Mouse (Mus musculus) ES-E14 (cell line): ENCODE measurements around the gene Zfp341.

Source experiments
- MAFK ChIP-seq: IDR thresholded peaks from 2 replicates; pipeline ENCODE4 v1.6.1; 2014; ENCODE audit warnings: mild to moderate bottlenecking, low read depth, low read length, inconsistent platforms; ENCODE audit not compliant: insufficient read depth
- ZC3H11A ChIP-seq: IDR thresholded peaks from 2 replicates; pipeline ENCODE4 v1.6.1; 2012; ENCODE audit warnings: low read depth, mild to moderate bottlenecking, inconsistent platforms, low read length, borderline replicate concordance

GRCm38 (mm10) chr2:154566641-154567040 is 46.5 kb upstream of the Zfp341 start:
- TF ChIP-seq ZC3H11A: no peak
- no peak for TF ChIP-seq MAFK
